Mouse (Mus musculus) urinary bladder, postnatal 36 days (tissue): Measurements from ENCODE around the gene Cxadr.
A peak's percentile ranks its signal among the peaks of the same experiment; 100 is the strongest.

ENCODE experiments used
- DNase-seq, 2 experiments: peaks; one replicate each; pipeline ENCODE4 v3.0.0; 2022; ENCODE audit warnings: low spot score in 2 of 2, mixed read lengths in 1 of 2

Gene Cxadr

GRCm38 (mm10) chr16:78301183-78301830 is at the start of gene Cxadr:
Gene Cxadr (plus strand): TSS chr16:78301489.
- peak; percentile 68 to 73 for DNase-seq

- DNase-seq: no peak
Measured at GRCm38 (mm10) chr16:78258989-78259388, 42.3 kb upstream of the Cxadr start.

- no peak for DNase-seq
Measured at GRCm38 (mm10) chr16:78260070-78260879, 41.0 kb upstream of the Cxadr start.

GRCm38 (mm10) chr16:78261520-78261919 is 39.8 kb upstream of the Cxadr start:
- no peak for DNase-seq

- no peak for DNase-seq
Measured at GRCm38 (mm10) chr16:78264442-78265150, 36.7 kb upstream of the Cxadr start.

- DNase-seq: peak; percentile 23 to 65
Measured at GRCm38 (mm10) chr16:78265151-78265590, 36.1 kb upstream of the Cxadr start.

GRCm38 (mm10) chr16:78265826-78266225 is 35.5 kb upstream of the Cxadr start:
- DNase-seq: no peak

- DNase-seq: no peak
Measured at GRCm38 (mm10) chr16:78267453-78267852, 33.8 kb upstream of the Cxadr start.

- DNase-seq: no peak
Measured at GRCm38 (mm10) chr16:78268167-78268566, 33.1 kb upstream of the Cxadr start.

- no peak for DNase-seq
Measured at GRCm38 (mm10) chr16:78274825-78275455, 26.3 kb upstream of the Cxadr start.

GRCm38 (mm10) chr16:78277567-78277966 is 23.7 kb upstream of the Cxadr start:
- DNase-seq: no peak

GRCm38 (mm10) chr16:78280093-78280881 is 21.0 kb upstream of the Cxadr start:
- no peak for DNase-seq

- no peak for DNase-seq
Measured at GRCm38 (mm10) chr16:78283231-78283630, 18.1 kb upstream of the Cxadr start.

GRCm38 (mm10) chr16:78294051-78294450 is 7.2 kb upstream of the Cxadr start:
- no peak for DNase-seq

GRCm38 (mm10) chr16:78294606-78295275 is 6.5 kb upstream of the Cxadr start:
- DNase-seq: no peak

GRCm38 (mm10) chr16:78295601-78296000 is 5.7 kb upstream of the Cxadr start:
- no peak for DNase-seq

- peak in 1 of 2 experiments; percentile 22 for DNase-seq
Measured at GRCm38 (mm10) chr16:78296114-78296513, 5.2 kb upstream of the Cxadr start.

GRCm38 (mm10) chr16:78301831-78302677 is 765 bp downstream of the Cxadr start:
- DNase-seq: peak; percentile 15 to 27

GRCm38 (mm10) chr16:78302678-78303050 is 1.4 kb downstream of the Cxadr start:
- DNase-seq: peak in 1 of 2 experiments; percentile 29
